Mouse (Mus musculus): ENCODE measurements at regions not wholly inside any gene's neighbourhood (a gene's known extent, or its start where the extent isn't known, plus 50 kb on each side); places are given as distances from the start of the nearest gene placed in this dataset.

DNA sequence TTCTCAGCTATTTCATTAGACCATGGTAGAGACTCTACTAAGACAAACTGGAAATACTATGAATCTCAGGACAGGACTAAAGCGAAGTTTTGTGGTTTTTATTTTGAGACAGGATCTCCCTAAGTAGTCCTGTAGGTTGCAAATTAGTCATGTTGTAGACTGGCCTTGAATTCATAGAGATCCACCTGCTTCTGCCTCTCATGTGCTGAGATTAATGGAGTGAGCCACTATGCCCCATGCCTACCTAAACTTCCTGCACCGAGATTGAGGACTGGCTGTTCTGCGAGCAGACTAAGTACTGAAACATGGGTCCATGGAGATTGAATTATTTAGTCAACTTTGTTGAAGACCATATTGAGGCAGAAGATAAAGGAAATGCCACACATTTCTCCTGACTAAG is 315.0 kb downstream of the Lyplal1 start:
- no peak overlapping the region for H3K9ac ChIP-seq
- no peaks in the 10 kb centered on the region for H3K36me3 ChIP-seq
- H3K9me3 ChIP-seq: no peaks in the 10 kb centered on the region
- H3K4me2 ChIP-seq: no peak overlapping the region
- H3K27me3 ChIP-seq: no peaks in the 10 kb centered on the region
- H3K4me3 ChIP-seq: no peak overlapping the region
- H3K4me1 ChIP-seq: peaks cover 18% of the 10 kb centered on the region
- no peak for ATAC-seq (ENCODE audit: insufficient number of reproducible peaks, insufficient read depth, low FRiP score, low TSS enrichment, low read depth)
- no peak overlapping the region for H3K27ac ChIP-seq
- WGBS: 86% methylated on average over 3 of the region's 3 CpGs

DNA sequence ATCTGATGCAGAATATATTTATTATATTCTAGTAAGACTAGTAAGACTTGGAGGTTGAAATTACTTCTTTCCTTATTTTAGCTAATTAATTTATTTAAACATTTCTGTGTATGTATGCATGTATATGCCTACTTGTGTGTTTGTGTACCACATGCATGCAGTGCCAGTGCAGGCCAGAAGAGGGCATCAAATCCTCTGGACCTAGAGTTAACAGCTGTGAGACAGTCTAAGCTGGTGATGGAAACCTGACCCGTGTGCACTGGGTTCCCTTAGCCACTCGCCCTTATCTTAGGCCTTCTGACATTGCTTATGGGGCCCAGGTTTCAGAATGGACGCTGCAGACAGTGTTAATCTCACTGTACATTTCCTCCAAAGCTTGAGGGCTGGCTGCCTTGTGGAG is 302.2 kb downstream of the Lyplal1 start:
- no peak for ATAC-seq (ENCODE audit: insufficient number of reproducible peaks, insufficient read depth, low FRiP score, low TSS enrichment, low read depth)
- no peaks in the 10 kb centered on the region for H3K27me3 ChIP-seq
- WGBS: 88% methylated on average over 3 of the region's 3 CpGs
- H3K4me2 ChIP-seq: no peak overlapping the region
- no peak overlapping the region for H3K9ac ChIP-seq
- peaks cover 8% of the 10 kb centered on the region; the same call in 1 of the 2 replicates for H3K4me1 ChIP-seq
- no peaks in the 10 kb centered on the region for H3K36me3 ChIP-seq
- no peaks in the 10 kb centered on the region for H3K9me3 ChIP-seq
- H3K4me3 ChIP-seq: no peak overlapping the region
- no peak overlapping the region for H3K27ac ChIP-seq

DNA sequence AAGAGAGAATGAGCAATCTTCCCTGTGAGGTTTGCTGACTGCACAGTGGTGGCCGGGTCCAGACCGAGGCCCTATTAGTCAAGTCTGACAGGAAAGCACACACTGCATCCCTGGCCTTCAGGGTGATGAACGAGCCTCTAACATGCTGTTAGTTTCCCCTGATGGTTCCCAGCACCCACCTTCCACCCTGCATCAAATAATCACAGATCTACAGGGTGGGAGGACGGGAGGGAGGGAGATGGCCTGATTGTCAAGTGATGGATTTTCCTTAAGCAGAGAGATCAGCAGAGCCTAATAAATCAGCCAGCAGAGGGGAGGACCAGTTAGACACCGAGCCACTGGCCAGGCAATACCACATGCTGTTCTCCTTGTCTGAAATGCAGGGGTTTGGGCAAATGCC is 298.1 kb downstream of the Lyplal1 start:
- H3K9me3 ChIP-seq: no peaks in the 10 kb centered on the region
- H3K27me3 ChIP-seq: no peaks in the 10 kb centered on the region
- no peak overlapping the region for H3K9ac ChIP-seq
- ATAC-seq (ENCODE audit: insufficient number of reproducible peaks, insufficient read depth, low FRiP score, low TSS enrichment, low read depth): no peak
- H3K4me2 ChIP-seq: no peak overlapping the region
- H3K4me3 ChIP-seq: no peak overlapping the region
- H3K36me3 ChIP-seq: no peaks in the 10 kb centered on the region
- 0 out of 2 replicates have a peak overlapping the region, but pooled peaks have one; percentile 39 for H3K27ac ChIP-seq
- 44% methylated on average over 5 of the region's 5 CpGs for WGBS
- H3K4me1 ChIP-seq: peaks cover 8% of the 10 kb centered on the region; the same call in 1 of the 2 replicates

DNA sequence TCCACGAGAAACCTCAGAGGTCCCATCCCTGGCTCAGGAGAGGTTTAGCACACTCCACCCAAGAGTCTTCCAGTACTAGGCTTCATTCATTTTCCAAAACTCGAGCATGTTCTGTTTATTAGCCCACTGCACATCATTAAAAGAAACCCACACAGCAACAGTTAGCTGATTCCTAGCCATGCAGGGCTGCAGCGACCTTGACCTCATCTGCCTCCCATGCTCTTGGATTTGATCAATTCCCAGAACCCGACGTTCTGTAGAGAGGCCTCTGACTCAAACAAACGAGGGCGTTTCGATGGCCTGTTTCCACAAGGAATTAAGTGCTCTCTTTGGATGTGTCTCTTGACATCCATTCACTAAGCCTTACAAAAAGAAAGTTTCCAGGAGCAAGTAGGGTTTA is 294.9 kb downstream of the Lyplal1 start:
- Histone ChIP-seq H3K9ac (no peak overlapping the region), H3K27me3 (no peaks in the 10 kb centered on the region), H3K36me3 (no peaks in the 10 kb centered on the region), H3K27ac (no peak overlapping the region), H3K9me3 (no peaks in the 10 kb centered on the region), H3K4me1 (peaks cover 8% of the 10 kb centered on the region; the same call in 1 of the 2 replicates), H3K4me3 (no peak overlapping the region), H3K4me2 (no peak overlapping the region)
- WGBS: 78% methylated on average over 8 of the region's 8 CpGs
- ATAC-seq (ENCODE audit: insufficient number of reproducible peaks, insufficient read depth, low FRiP score, low TSS enrichment, low read depth): no peak

DNA sequence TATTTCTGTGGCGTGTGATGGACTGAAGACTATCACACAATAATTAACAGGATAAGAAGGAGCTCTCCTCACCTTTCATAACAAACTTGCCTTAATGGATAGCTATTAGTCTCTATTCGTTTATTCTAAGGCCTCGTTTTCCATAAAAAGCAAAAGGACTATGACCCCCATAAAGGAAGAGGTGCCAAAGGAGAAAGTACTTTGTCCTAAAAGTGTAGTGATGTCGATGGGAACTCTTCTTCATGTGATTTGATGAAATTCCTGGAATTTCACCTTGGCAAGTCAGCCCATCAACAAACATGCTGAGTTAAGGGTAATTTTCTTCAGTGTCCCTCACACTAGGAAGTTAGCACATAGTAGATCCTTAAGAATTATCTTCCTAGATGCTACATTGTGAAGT is 293.9 kb downstream of the Lyplal1 start:
- Histone ChIP-seq H3K27ac (no peak overlapping the region), H3K4me1 (peaks cover 8% of the 10 kb centered on the region; the same call in 1 of the 2 replicates), H3K27me3 (no peaks in the 10 kb centered on the region), H3K9ac (no peak overlapping the region), H3K4me3 (no peak overlapping the region), H3K4me2 (no peak overlapping the region), H3K36me3 (no peaks in the 10 kb centered on the region), H3K9me3 (no peaks in the 10 kb centered on the region)
- WGBS: 90% methylated on average over 4 of the region's 4 CpGs
- no peak for ATAC-seq (ENCODE audit: insufficient number of reproducible peaks, insufficient read depth, low FRiP score, low TSS enrichment, low read depth)

DNA sequence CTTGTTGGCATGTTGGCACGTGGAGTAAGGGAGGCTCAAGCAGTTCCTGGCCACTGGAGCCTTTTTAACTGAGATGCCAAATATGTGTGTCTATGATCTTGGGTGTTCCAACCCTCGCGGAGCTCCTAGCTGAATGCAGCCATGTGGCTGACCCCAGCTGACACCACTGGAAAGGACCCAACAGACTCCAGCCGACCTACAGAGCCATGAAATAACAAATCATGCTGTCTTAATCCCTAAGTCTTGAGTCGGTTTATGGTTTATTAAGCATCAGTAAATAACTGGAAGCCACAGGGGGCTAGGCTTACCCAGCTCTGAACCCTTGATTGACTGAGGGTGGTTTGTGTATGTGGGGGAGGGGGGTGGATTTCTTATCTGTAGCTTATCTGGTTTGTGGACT is 293.2 kb downstream of the Lyplal1 start:
- no peaks in the 10 kb centered on the region for H3K9me3 ChIP-seq
- H3K4me1 ChIP-seq: peaks cover 8% of the 10 kb centered on the region; the same call in 1 of the 2 replicates
- H3K4me2 ChIP-seq: no peak overlapping the region
- H3K27me3 ChIP-seq: no peaks in the 10 kb centered on the region
- H3K36me3 ChIP-seq: no peaks in the 10 kb centered on the region
- 57% methylated on average over 5 of the region's 5 CpGs for WGBS
- H3K27ac ChIP-seq: no peak overlapping the region
- H3K9ac ChIP-seq: no peak overlapping the region
- no peak for ATAC-seq (ENCODE audit: insufficient number of reproducible peaks, insufficient read depth, low FRiP score, low TSS enrichment, low read depth)
- H3K4me3 ChIP-seq: no peak overlapping the region

DNA sequence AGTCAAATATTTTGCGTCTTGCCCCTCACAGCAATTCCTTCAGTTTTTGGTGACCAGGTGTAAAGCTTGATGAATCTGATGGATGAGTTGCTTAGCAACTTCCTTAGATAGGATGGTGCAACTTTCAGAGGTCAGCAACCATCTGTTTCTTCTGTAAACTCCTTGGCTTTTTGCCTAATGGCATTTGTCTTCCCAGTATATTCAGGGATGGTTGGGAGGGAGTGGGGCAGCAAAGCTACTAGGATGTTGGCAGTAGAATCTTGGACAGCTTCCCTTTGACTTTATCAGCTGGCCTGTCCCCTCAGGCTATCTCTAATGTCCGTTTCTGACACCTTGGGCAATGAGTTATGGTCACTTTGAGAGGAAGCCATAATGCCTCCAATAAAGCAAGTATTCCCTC is 289.1 kb downstream of the Lyplal1 start:
- WGBS: 72% methylated on average over 2 of the region's 2 CpGs
- Histone ChIP-seq H3K9ac (no peak overlapping the region), H3K9me3 (no peaks in the 10 kb centered on the region), H3K27ac (no peak overlapping the region), H3K27me3 (no peaks in the 10 kb centered on the region), H3K36me3 (no peaks in the 10 kb centered on the region), H3K4me3 (no peak overlapping the region), H3K4me1 (no peaks in the 10 kb centered on the region), H3K4me2 (no peak overlapping the region)
- no peak for ATAC-seq (ENCODE audit: insufficient number of reproducible peaks, insufficient read depth, low FRiP score, low TSS enrichment, low read depth)

DNA sequence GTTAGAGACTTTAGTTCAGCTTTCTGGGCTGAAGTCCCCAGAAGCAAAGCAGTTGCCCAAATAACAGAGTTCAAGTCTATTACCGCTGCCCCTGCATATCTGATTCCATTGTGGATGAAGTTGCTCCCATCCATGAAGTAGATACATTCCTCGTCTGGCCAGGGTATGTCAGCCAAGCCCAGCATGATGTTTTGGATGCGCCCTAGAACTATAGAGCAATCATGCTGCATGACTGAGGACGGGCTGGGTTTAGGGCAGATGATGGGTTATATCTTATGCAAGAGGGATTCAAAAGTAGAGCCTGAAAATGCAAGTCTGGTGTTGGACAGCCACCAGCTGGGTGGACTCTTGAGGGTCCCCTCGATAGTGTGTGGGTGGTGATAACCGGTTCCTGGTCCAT is 288.6 kb downstream of the Lyplal1 start:
- Histone ChIP-seq H3K9ac (no peak overlapping the region), H3K27me3 (no peaks in the 10 kb centered on the region), H3K9me3 (no peaks in the 10 kb centered on the region), H3K27ac (no peak overlapping the region), H3K36me3 (no peaks in the 10 kb centered on the region), H3K4me3 (no peak overlapping the region), H3K4me2 (no peak overlapping the region), H3K4me1 (no peaks in the 10 kb centered on the region)
- 94% methylated on average over 6 of the region's 6 CpGs for WGBS
- ATAC-seq (ENCODE audit: insufficient number of reproducible peaks, insufficient read depth, low FRiP score, low TSS enrichment, low read depth): no peak

DNA sequence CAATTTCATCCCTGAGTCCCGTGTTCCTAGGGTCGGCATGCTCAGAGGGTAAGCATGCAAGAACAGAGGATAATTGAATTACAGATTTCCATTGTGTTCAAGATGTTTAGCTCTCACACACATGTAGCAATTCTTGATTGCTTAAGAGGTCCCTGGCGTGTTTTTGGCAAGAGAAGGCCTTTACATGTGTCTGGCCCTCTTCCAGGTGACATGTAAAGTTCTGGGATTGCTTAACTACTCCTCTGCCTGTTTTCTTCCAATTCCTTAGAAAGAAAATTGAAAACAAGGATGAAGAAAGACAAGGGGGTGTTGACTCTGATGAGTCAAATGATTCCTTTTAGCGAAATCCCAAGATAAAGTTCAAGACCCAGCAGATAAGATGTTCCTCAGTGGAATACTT is 285.1 kb downstream of the Lyplal1 start:
- Histone ChIP-seq H3K9me3 (no peaks in the 10 kb centered on the region), H3K27me3 (no peaks in the 10 kb centered on the region), H3K9ac (no peak overlapping the region), H3K4me2 (no peak overlapping the region), H3K27ac (no peak overlapping the region), H3K36me3 (no peaks in the 10 kb centered on the region), H3K4me3 (no peak overlapping the region), H3K4me1 (no peaks in the 10 kb centered on the region)
- WGBS: 70% methylated on average over 4 of the region's 4 CpGs
- no peak for ATAC-seq (ENCODE audit: insufficient number of reproducible peaks, insufficient read depth, low FRiP score, low TSS enrichment, low read depth)

DNA sequence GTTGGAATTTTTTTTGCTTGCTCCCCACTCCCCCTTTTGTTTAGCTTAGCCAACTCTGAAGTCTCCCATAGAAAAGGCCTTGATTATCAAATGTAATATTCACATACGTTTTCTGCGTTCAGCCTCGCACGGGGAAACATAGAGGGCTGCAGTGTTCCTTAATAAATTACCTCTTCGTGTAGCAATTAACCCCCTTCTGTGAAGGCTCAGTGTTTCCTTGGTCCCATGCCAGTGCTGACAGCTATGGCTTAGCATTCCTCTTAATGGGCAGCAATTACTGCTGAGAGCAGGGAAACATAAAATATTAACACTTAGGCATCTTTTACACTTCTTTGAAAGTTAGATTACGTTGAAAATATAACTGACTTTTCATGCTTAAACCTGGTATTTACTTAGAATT is 282.9 kb downstream of the Lyplal1 start:
- ATAC-seq (ENCODE audit: insufficient number of reproducible peaks, insufficient read depth, low FRiP score, low TSS enrichment, low read depth): no peak
- no peaks in the 10 kb centered on the region for H3K36me3 ChIP-seq
- no peak overlapping the region for H3K9ac ChIP-seq
- H3K4me2 ChIP-seq: no peak overlapping the region
- no peaks in the 10 kb centered on the region for H3K27me3 ChIP-seq
- no peak overlapping the region for H3K4me3 ChIP-seq
- no peaks in the 10 kb centered on the region for H3K4me1 ChIP-seq
- H3K9me3 ChIP-seq: no peaks in the 10 kb centered on the region
- whole genome bisulfite sequencing: 69% methylated on average over 6 of the region's 6 CpGs
- H3K27ac ChIP-seq: no peak overlapping the region

DNA sequence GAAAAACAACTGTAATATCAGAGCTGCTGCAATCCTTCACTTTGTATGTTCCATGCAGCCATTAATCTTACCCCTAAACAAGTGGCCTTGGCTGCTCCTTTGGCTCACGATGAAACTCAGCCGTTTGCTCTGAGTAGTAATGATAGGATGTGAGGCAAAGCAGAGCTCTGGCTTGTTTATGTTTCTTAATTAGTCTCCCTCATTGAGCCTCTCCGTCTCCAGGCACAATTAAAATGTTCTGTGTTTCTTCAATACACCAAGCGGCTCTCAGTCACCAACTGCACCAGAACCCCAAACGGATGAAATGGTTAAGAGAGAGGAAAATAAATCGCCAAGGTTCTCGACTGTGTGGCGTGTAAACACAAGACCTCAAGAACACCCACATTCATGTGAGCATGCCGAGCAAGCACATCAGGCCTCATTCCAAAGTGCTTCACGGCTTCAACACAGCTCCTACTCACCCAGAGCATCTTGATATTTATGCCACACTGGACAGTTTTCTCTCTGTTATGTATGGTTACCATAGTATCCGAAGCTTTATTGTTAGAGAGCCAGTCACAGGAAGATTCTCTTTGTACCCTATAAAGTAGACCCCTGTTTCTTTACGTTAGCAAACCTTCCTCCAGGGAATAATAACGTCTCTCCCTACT is 280.4 kb downstream of the Lyplal1 start:
- Histone ChIP-seq H3K4me2 (no peak overlapping the region), H3K4me1 (no peaks in the 10 kb centered on the region), H3K27me3 (no peaks in the 10 kb centered on the region), H3K9me3 (no peaks in the 10 kb centered on the region), H3K36me3 (no peaks in the 10 kb centered on the region), H3K27ac (no peak overlapping the region), H3K4me3 (no peak overlapping the region), H3K9ac (no peak overlapping the region)
- ATAC-seq (ENCODE audit: insufficient number of reproducible peaks, insufficient read depth, low FRiP score, low TSS enrichment, low read depth): no peak
- WGBS: 68% methylated on average over 13 of the region's 13 CpGs

DNA sequence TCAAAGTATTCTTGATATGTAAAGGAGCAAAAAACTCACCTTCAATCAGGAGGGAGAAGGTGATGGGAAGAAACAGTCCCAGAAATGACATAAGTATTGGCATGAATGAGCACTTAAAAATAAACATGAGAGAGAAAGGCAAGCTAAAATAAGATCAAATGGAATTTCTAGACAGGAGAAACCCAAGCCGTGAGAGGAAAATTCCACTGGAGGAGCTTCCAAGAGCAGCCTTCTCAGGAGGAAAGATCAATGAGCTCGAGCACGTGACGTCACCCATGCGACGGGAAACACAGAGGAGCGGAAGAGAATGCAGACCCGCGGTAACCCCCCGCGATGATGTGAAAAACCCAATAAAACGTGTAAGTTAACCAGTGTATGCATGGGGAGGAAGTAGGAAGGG is 274.6 kb downstream of the Lyplal1 start:
- ATAC-seq (ENCODE audit: insufficient number of reproducible peaks, insufficient read depth, low FRiP score, low TSS enrichment, low read depth): no peak
- no peaks in the 10 kb centered on the region for H3K9me3 ChIP-seq
- 84% methylated on average over 12 of the region's 12 CpGs for WGBS

More for the DNA sequence above, 274.6 kb downstream of the Lyplal1 start:
- Histone ChIP-seq H3K27me3 (no peaks in the 10 kb centered on the region), H3K4me1 (no peaks in the 10 kb centered on the region), H3K27ac (no peak overlapping the region), H3K4me3 (no peak overlapping the region), H3K4me2 (no peak overlapping the region), H3K9ac (no peak overlapping the region), H3K36me3 (no peaks in the 10 kb centered on the region)

All from embryonic facial prominence, embryonic 13.5 days (tissue).